Mouse (Mus musculus) adrenal gland, postnatal 10 days (tissue): ENCODE data around the gene Ccdc114. TPM values are rescaled to one million over a fixed set of nuclear protein-coding genes. Genes with fewer than 3 reads are reported as not detected.

Experiments
- DNase-seq: peaks from one replicate; pipeline ENCODE4 v3.0.0; 2021; ENCODE audit warnings: mixed read lengths
- total RNA-seq, 2 experiments: library from RNA; stranded (reverse); gene quantifications; 2 replicates each; pipeline ENCODE4 v1.2.3; 2021

Ccdc114 gene
- total RNA-seq, 2 experiments from 2014 or later: 6.1 to 7.2 TPM

DNA sequence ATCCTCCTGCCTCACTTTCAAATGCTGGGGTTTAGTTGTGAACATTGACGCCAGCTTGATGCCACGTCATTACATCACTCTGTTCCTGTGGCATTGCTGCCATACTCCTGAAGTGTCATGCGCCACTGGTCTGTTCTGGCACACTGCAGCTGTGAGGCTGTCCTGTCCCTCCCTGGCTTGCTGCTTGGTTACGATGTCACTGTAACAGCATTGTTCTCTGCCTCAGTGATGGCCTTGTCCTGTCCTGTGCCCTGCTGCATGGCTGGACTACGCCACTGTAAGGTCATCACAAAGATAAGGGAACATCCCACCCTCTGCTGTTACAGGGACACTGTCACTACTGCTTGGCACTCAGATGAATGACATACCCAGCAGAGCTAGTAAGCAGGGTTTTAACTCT, 57.7 kb downstream of the Ccdc114 start:
- no peak for DNase-seq

DNA sequence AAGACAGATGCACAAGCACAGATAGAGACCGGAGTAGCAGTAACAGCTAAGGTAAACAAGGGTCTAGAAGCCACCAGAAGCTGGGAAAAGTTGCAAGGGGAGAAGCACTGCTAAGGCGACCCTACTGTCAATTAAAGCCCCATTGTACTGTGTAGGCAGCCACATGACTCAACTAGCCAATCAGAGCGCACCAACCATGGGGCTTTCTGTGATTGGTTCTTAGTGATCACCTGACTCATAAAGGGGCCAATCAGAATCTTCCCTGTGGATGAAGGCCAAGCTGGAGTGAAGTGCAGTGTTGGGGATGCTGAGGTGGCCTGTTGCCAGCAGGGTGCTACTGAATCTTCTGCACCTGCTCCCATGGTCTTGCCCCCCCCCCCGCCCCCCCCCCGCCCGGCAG, 63.0 kb downstream of the Ccdc114 start:
- DNase-seq: no peak

DNA sequence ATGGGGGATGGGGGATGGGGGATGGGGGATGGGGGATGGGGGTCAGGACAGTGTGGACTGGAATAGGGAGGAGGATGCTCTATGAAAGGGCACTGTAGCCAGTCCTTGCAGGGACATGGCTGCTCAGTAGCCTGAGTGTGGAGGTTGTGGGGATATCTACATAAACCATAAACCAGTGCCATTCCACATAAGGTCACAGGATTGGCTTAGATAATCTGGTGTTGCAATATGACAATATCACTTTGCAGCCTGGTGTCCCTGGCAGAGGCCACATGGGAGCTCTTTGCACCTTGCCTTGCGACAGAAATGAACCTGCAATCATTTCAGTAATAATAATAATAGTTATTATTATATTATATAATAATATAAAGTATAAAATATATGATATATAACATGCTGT, 64.5 kb downstream of the Ccdc114 start:
- DNase-seq: no peak

DNA sequence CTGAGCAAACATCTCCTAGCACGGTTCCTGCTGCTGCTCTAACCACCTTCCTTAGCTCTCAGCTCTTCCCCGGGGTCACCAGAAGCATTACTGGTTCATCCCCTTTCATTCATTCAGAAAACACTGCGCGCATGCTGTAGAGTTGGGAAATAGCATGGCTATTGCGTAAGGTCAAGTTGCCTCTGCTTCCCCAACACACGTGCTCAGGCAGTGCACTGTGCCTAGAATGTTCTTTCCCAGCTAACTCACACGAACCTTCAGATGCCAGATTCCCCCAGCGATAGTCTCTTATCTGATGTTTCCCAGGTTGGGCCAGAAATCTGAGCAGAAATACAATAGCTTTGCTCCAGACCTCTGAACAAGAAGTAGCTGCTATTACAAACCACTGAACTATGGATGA, 68.6 kb downstream of the Ccdc114 start:
- DNase-seq: no peak

Other genes starting within 250 kb of the Ccdc114 start
- under 1 TPM in 1 of 2 experiments, not detected in 1; 0.39 TPM for gene Ntn5, start 240.1 kb upstream of the Ccdc114 start, total RNA-seq
- under 1 TPM; 0.21 to 0.30 TPM for gene Sec1, start 229.7 kb upstream of the Ccdc114 start, total RNA-seq
- gene Car11, start 224.2 kb upstream of the Ccdc114 start, total RNA-seq: 10 to 100 TPM in 1 of 2 experiments, 1 to 10 TPM in 1; 7.6 to 14.5 TPM
- gene Dbp, start 219.0 kb upstream of the Ccdc114 start, total RNA-seq: 10 to 100 TPM; 21.4 to 62.3 TPM
- gene Rpl18, start 208.6 kb upstream of the Ccdc114 start, total RNA-seq: 1,000 to 10,000 TPM; 1,029 to 1,042 TPM
- gene Sphk2, start 206.1 kb upstream of the Ccdc114 start, total RNA-seq: 10 to 100 TPM; 28.0 to 28.8 TPM
- under 1 TPM; 0.27 to 0.33 TPM for gene Fam83e, start 202.9 kb upstream of the Ccdc114 start, total RNA-seq
- gene Spaca4, start 198.3 kb upstream of the Ccdc114 start, total RNA-seq: not detected
- gene Lmtk3, start 140.3 kb upstream of the Ccdc114 start, total RNA-seq: 1 to 10 TPM; 4.2 to 8.3 TPM
- under 1 TPM; 0.39 to 0.45 TPM for gene Sult2b1, start 139.4 kb upstream of the Ccdc114 start, total RNA-seq
- gene Cyth2, start 109.5 kb upstream of the Ccdc114 start, total RNA-seq: 100 to 1,000 TPM in 1 of 2 experiments, 10 to 100 TPM in 1; 88.5 to 107 TPM
- gene Kcnj14, start 99.3 kb upstream of the Ccdc114 start, total RNA-seq: under 1 TPM; 0.24 to 0.51 TPM
- 10 to 100 TPM; 23.7 to 27.5 TPM for gene Grwd1, start 93.1 kb upstream of the Ccdc114 start, total RNA-seq
- gene Kdelr1, start 51.3 kb upstream of the Ccdc114 start, total RNA-seq: 100 to 1,000 TPM; 126 to 132 TPM
- gene Grin2d, start 45.7 kb upstream of the Ccdc114 start, total RNA-seq: 1 to 10 TPM in 1 of 2 experiments, under 1 TPM in 1; 0.72 to 1.2 TPM
- gene Syngr4, start 27.4 kb upstream of the Ccdc114 start, total RNA-seq: under 1 TPM in 1 of 2 experiments, not detected in 1; 0.30 TPM
- 10 to 100 TPM; 85.8 to 88.1 TPM for gene Tmem143, start 27.1 kb upstream of the Ccdc114 start, total RNA-seq
- 100 to 1,000 TPM; 156 to 158 TPM for gene Emp3, start 2.7 kb upstream of the Ccdc114 start, total RNA-seq
- 10 to 100 TPM in 1 of 2 experiments, 1 to 10 TPM in 1; 8.2 to 13.6 TPM for gene Abcc6, start 106.2 kb downstream of the Ccdc114 start, total RNA-seq
- gene Nomo1, start 109.6 kb downstream of the Ccdc114 start, total RNA-seq: 10 to 100 TPM; 50.4 to 50.6 TPM
- 1 to 10 TPM; 1.7 to 4.9 TPM for gene Kcnj11, start 176.7 kb downstream of the Ccdc114 start, total RNA-seq